Mouse (Mus musculus) splenic B cell, adult 2 months (primary cell): ENCODE results near the gene Apol7e.
"Not testable (repeated sequence)": the region's sequence is repeated elsewhere in the genome, so short reads cannot be mapped to it uniquely, and the experiment has no call there.

ENCODE experiments used
- DNase-seq: peaks from one replicate; pipeline ENCODE4 v3.0.0-alpha.2; 2011; ENCODE audit warnings: low read depth, low spot score
- H3K27me3 ChIP-seq: 2 replicates; pipeline ENCODE4 v1.6.1; 2012; ENCODE audit warnings: mild to moderate bottlenecking, low read length, moderate library complexity, mixed read lengths; ENCODE audit not compliant: control insufficient read depth, poor library complexity, insufficient read depth, severe bottlenecking
- H3K36me3 ChIP-seq: 2 replicates; pipeline ENCODE4 v1.6.1; 2012; ENCODE audit warnings: mild to moderate bottlenecking, low read length, moderate library complexity, mixed read lengths; ENCODE audit not compliant: control insufficient read depth, poor library complexity, insufficient read depth, severe bottlenecking

Gene Apol7e

DNA sequence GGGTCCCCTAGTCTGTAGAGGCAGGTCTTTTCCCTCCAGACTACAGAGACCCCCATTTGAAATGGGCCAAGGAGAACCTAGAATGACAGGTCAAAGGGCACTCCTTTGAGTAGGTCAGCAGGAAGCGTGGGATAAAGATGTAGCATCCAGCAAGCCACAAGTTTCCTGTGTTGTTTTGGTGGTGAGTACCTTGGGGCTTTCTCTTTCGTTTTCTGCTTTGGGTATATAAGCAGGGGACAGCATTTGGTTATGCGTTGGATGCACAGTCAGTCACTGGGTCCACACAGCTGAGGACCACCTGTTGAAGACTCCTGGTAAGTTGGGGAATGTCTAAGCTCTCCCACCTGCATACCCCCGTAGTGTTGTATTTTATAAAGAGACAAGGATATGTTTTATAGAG is at the start of gene Apol7e:
TSS of gene Apol7e (plus strand) at position 202 of the 400 bp plus-strand sequence.
- not testable (repeated sequence) for H3K36me3 ChIP-seq, DNase-seq, H3K27me3 ChIP-seq

DNA sequence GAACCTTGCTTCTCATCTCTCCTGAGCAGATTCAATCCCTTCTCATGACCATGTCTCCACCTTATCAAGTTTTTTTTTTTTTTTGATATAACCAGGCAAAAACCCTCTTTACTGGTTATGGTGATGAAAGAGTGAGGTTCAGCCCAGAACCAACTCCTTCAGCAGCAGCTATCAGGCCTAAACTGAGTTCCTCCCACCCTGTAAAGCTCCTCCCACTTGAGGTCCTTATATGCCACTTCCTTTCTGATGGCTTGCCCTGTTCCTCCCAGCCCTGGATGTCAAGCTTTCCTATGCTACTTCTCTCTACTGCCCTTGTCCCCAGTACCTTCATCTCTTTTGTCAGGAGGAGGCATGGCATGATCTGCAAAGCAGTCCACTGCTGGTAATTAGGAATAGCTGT is 47.5 kb upstream of the Apol7e start:
- not testable (repeated sequence) for H3K36me3 ChIP-seq, DNase-seq

DNA sequence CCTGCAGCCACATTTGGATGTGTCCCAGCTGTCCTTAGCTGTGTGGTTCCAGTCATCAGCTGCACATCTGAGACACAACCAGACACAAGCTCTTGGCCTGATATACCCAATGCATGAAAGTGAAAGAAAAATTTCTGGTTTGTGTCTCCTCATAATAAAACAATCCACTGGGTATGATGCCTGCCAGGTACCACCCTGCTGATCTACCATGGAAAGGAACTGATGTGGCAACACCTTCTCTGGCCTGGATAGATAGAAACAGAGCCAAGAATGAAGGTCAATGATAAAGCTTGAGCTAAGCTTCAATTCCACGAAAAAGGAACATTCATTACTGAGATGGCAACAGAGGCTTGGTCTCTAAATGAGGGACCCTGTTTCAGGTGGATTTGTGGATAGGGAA is 38.9 kb upstream of the Apol7e start:
- not testable (repeated sequence) for DNase-seq, H3K36me3 ChIP-seq, H3K27me3 ChIP-seq

More for the DNA sequence above, 47.5 kb upstream of the Apol7e start:
- H3K27me3 ChIP-seq, result not testable (repeated sequence)

DNA sequence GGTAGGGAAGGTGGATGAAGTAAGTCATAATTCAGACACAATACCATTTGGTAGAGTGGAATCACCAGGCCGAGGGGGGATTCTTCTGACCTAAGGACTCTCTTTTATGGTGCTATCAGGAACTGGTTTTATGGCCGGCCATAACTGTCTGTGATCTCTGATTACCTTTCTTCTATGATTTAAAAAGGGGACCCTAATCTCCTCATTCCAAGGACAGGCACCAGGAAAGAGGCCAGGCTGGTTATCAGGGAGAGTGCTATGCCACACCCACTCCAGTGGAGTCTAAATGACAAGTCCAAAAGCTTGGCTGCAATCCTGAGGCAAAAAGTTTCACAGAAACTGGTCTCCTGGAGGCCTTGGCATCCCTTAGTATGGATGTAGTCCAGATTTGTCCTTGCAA is 36.8 kb upstream of the Apol7e start:
- H3K27me3 ChIP-seq, H3K36me3 ChIP-seq, DNase-seq: not testable (repeated sequence)

DNA sequence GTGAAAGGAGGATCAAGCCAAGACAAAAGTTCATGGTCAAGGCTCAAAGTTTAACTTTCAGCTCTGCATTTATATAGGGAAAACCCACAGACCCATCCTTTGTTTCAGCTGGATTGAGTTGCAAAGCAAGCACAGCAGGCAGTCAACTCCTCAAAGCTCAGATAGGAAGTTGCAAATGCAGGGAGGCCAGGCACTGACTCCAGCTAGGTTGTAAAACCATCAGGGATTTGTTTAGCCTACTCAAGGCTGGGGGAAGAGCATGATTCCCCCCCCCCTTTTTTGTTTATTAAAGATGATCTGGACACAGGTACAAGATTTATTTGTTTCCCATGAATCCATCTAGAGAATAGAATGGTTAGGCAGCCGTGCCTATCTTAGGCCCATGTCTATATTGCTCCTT is 24.6 kb upstream of the Apol7e start:
- not testable (repeated sequence) for H3K36me3 ChIP-seq, DNase-seq, H3K27me3 ChIP-seq

DNA sequence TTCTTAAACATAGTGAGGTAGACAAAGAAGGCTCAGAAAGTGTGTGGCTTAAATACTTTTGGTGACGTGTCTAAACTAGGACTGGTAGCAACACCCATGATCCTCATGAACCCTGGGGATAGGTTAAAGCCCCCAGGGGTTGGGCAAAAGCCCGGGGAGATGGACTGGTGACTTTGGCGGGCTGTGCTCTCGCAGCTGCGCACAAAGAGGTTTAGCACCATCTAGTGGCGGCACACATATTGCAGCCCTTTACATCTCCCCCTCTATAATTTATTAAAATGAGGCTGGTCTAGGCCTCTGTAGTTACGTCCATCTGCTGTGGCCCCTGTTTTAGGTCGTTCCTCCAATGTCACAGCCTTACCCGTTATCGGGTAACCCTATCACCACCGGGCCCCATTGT is 14.7 kb upstream of the Apol7e start:
- not testable (repeated sequence) for H3K27me3 ChIP-seq, H3K36me3 ChIP-seq
- DNase-seq, result peak; percentile 36

DNA sequence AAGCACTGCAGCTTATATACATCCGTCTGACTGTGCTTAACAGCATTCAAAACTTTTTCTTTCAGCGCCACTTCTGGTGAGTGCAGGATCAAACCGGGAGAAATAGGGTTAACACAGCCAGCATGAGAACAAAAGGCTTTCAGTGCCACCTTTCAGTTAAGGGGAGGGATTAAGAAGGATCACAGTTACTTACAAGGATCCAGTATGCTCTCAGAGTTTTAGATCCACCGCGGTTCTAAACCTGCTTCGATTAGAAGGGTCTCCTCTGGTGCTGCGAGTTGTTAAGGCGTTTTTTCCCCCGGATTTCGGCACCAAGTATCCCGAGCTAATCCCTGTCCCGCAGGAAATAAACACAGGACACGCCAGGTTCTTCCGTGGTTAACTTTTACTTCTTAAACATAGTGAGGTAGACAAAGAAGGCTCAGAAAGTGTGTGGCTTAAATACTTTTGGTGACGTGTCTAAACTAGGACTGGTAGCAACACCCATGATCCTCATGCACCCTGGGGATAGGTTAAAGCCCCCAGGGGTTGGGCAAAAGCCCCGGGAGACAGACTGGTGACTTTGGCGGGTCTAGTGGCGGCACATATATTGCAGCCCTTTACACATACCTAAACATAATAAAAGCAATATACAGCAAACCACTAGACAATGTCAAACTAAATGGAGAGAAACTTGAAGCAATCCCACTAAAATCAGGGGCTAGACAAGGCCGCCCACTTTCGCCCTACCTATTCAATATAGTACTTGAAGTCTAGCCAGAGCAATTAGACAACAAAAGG is 6.9 kb upstream of the Apol7e start:
- not testable (repeated sequence) for H3K36me3 ChIP-seq, DNase-seq, H3K27me3 ChIP-seq

DNA sequence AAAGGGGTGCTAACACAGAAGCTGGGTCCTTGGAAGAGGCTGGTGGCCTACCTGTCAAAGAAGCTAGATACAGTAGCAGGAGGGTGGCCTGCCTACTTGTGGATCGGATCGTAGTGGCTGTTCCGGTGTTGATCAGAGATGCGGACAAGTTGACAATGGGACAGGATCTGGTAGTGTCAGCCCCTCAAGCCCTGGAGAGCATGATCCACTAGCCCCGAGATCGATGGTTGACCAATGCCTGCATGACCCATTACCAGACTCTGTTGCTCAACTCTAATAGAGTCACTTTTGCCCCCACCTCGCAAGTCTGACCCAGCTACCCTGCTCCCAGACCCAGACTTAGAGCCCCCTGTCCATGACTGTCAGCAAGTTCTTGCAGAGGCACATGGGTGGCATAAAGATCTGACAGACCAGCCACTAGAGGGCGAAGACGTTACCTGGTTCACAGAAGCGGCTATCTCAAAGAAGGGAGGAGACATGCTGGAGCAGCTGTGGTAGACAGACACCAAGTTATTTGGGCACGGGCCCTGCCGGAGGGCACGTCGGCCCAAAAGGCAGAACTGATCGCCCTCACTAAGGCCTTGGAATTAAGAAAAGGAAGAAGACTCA is 3.9 kb upstream of the Apol7e start:
- not testable (repeated sequence) for H3K36me3 ChIP-seq, H3K27me3 ChIP-seq
- DNase-seq, result peak; percentile 56

DNA sequence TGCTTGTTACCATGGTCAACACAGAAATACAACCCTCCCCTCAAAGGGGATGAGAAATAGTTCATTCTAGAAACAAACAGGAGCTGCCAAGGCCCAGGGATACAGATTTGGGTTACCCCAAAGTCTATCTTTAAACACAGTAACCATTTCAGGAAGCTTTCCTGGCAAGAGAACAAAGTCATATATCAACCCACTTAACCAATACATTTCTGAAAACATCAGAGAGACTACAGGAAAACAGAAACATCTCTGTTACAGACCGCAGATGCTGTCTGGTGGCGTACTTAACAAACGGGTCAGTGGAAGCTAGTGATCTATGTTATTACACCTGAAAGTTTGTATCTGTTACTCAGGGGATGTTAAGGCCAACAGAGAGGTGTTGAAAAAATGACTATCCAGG is 6.6 kb downstream of the Apol7e start:
- H3K27me3 ChIP-seq, DNase-seq, H3K36me3 ChIP-seq: not testable (repeated sequence)

DNA sequence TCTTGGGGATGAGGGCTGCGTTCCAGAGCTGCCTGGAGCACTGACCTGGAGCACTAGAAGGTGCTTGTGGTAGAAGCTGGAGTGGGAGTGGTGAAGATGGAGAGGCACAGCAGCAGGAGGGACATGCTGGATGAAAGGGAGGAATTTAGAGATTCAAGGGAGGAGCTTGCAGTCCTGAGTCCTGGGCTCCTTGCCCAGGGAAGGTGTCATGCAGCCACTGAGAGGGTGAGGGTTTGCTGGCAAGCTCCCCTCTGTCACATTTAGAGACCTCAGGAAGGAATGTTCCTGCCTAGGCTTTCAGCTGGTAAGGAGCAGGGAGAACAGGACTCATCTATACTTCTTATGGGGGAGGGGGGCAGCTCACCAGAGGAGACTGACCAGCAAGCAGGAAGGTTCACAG is 10.3 kb downstream of the Apol7e start:
- H3K36me3 ChIP-seq, DNase-seq, H3K27me3 ChIP-seq: not testable (repeated sequence)

DNA sequence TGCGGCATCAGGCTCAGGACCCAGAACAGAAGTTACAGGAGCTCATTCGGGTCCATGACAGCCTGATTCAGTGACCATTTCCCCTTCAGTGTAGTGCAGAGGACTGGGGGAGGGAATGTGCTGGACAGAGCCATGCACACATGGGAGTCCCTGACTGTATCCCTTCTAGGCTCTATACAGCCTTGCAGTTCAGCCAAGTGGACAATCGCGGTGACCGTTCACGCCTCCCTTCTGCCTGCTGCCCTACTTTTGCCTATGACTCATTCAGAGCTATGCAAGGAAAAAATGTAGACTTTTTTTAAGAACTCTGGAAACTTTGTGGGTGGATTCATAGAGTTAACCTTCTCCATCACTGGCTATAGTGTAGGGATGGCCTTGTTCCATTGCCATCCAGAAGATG is 19.6 kb downstream of the Apol7e start:
- H3K36me3 ChIP-seq, DNase-seq: not testable (repeated sequence)

DNA sequence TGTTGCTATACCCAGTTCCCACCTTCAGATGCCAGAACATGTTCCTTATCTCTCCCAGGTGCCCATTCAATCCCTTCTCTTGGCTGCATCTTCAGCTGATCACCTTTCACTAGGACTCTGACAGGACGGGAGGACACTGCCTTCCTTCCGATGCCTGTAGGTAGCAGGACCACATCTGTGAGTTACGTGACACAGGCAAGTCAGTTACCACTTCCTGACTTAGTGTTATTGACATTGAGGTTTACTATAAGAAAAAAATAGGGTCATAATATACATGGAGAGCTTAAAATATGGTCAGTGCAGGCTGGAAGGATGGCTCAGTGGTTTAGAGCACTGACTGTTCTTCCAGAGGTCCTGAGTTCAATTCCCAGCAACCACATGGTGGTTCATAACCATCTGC is 22.9 kb downstream of the Apol7e start:
- H3K36me3 ChIP-seq, DNase-seq, H3K27me3 ChIP-seq: not testable (repeated sequence)

More for the DNA sequence above, 19.6 kb downstream of the Apol7e start:
- not testable (repeated sequence) for H3K27me3 ChIP-seq

DNA sequence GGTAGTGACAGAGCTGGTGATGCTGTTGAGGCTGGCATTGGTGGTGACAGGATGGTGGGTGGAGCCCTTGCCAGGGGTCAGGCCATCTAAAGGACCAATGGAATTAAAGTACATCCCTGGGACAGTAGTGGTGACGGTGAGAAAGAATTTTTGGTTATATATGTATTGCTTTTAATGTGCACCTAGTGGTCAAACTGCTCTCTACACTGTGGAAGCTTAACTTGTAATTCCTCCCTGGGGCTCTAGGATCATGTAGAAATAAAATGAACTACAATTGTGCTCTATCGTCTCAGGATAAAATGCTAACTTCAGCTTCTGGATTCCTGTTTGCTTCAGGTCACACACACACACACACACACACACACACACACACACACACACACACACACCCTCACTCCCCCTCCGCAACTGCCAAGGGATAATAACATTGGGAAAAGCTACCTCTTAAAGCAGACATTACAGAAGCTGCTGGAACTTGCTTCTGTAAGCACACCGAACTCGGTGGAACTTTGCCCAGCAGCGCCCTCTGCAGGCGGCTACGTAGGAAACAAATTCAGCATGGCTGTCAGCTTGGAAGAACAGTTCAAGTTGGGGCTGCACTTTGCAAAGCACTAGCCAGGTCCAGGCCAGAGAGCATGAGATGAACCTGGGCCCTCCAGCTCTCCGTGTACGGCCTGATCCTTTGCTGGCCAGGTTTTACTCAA is 25.7 kb downstream of the Apol7e start:
- not testable (repeated sequence) for H3K27me3 ChIP-seq, DNase-seq, H3K36me3 ChIP-seq

DNA sequence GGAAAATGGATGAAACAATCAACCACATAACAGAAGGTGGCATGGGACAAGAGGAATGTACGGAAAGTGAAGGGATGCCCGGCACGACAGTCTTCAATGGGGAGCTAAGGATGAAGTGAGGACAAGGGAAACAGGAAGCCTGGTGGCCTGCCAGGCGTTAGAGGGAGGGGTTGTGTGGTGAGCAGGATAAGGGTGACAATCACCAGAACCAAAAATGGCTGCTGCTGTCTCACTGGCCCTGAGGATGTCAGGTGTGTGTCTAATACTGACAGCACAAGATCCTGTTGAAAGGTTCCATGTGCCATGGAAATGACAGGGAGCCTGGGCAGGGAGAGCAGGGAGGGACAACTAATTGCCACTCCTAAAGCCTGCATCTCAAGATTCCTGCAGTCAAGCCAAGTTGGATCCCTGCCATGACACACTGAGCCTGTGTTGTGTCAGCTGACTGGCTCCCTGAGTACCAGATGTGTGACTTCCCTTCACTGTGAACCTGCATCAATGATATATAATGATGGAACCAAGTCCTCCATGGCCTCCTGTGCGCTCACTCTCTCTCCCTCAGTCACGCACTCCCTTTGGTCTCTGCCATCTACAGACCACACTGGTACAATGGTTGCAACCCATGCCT is 26.9 kb downstream of the Apol7e start:
- H3K27me3 ChIP-seq, DNase-seq, H3K36me3 ChIP-seq: not testable (repeated sequence)

DNA sequence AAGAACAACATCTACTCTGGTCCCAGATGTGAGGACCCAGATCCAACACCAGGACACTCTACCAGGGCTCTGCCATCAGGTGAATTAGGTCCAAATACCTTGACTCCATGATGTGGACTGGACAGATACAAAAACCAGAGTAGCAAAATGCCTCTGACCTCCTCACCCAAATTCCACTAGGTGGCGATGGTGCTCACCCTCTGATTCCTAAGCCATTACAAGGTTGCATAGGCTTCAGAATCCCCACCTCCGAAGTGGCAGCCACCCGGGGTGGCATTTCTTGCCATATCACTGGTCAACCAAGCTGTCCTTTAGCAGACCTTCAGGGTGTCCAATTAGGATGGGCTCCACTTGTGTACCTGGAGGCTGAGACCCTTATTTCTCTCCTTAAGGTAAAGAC is 28.5 kb downstream of the Apol7e start:
- H3K27me3 ChIP-seq, H3K36me3 ChIP-seq: not testable (repeated sequence)
- DNase-seq, result peak; percentile 39
